Comparison of ENCODE assay signal across 8 mouse cellular contexts in the genomic region with DNA sequence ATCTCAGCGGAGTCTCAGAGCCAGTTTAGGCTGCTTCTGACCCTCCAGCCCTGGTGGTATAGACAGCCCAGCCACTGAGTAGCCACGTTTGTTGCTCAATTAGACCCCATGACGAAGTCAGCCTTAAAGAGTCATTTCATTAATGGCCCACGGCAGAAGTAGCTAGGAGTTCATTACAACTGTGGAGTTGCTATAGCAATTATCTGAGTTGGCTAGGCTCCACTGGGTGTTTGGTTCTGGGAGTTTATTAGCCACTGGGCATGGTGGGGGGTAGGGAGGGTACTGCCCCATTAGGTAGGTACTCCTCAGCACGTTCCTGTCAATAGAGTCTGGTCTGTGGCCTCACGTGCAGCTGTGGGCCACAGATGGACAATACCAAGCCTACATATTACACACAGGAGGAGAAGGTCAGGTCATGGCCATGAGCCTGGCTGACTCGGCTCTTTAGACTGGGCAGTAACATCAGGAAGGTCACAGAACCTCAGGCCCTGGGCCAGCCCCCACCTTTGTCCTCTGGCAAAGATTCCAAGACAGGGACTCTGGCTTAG.
DNase-seq lines count a peak whose midpoint lies in the region; ATAC-seq lines count a peak whose summit lies in the region.

No protein-coding gene starts in this region.

- no peak overlapping the region for H3K4me2 ChIP-seq in hindbrain, embryonic 15.5 days
- no peak overlapping the region for H3K4me2 ChIP-seq in hindbrain, embryonic 11.5 days (replicated peaks; ENCODE audit: low read depth, low read length)
- no peak overlapping the region for H3K4me2 ChIP-seq in heart, embryonic 14.5 days (ENCODE audit: low read length)
- H3K4me2 ChIP-seq in stomach, embryonic 15.5 days = no peak overlapping the region

- H3K4me1 ChIP-seq in hindbrain, embryonic 15.5 days (replicated peaks) = peaks cover 14% of the 10 kb centered on the region; the same call in 1 of the 2 replicates
- no peaks in the 10 kb centered on the region for H3K4me1 ChIP-seq in hindbrain, embryonic 11.5 days (replicated peaks; ENCODE audit: control insufficient read depth, insufficient read depth, low read length)
- peaks cover 13 to 16% of the 10 kb centered on the region in 2 experiments for H3K4me1 ChIP-seq in heart, embryonic 14.5 days (ENCODE audit: control insufficient read depth in 2 of 2, insufficient read depth in 2 of 2, low read length in 2 of 2)
- H3K4me1 ChIP-seq in stomach, embryonic 15.5 days = peaks cover 6% of the 10 kb centered on the region; the same call in 1 of the 2 replicates

- WGBS in hindbrain, embryonic 15.5 days = 49% methylated on average over 7 of the region's 7 CpGs
- 73% methylated on average over 7 of the region's 7 CpGs for WGBS in hindbrain, embryonic 11.5 days
- 27% methylated on average over 7 of the region's 7 CpGs for WGBS in heart, embryonic 14.5 days
- 55% methylated on average over 7 of the region's 7 CpGs for WGBS in stomach, embryonic 15.5 days

- no peaks in the 10 kb centered on the region for H3K9me3 ChIP-seq in hindbrain, embryonic 15.5 days
- H3K9me3 ChIP-seq in hindbrain, embryonic 11.5 days (ENCODE audit: control insufficient read depth, low read length) = no peaks in the 10 kb centered on the region
- no peaks in the 10 kb centered on the region for H3K9me3 ChIP-seq in heart, embryonic 14.5 days (ENCODE audit: control insufficient read depth, low read length)
- H3K9me3 ChIP-seq in stomach, embryonic 15.5 days = no peaks in the 10 kb centered on the region

- no peaks in the 10 kb centered on the region for H3K36me3 ChIP-seq in hindbrain, embryonic 15.5 days
- no peaks in the 10 kb centered on the region for H3K36me3 ChIP-seq in hindbrain, embryonic 11.5 days (ENCODE audit: control insufficient read depth, insufficient read depth, low read length)
- H3K36me3 ChIP-seq in heart, embryonic 14.5 days (ENCODE audit: control insufficient read depth, insufficient read depth, low read length) = no peaks in the 10 kb centered on the region
- no peaks in the 10 kb centered on the region for H3K36me3 ChIP-seq in stomach, embryonic 15.5 days

- H3K27ac ChIP-seq in hindbrain, embryonic 15.5 days (replicated peaks) = no peak overlapping the region
- no peak overlapping the region for H3K27ac ChIP-seq in hindbrain, embryonic 11.5 days (ENCODE audit: low read depth, low read length)
- H3K27ac ChIP-seq in heart, embryonic 14.5 days (replicated peaks in 1 of 2; ENCODE audit: control insufficient read depth in 1 of 2, insufficient read depth in 1 of 2, low read depth in 2 of 2, low read length in 2 of 2) = peak overlapping the region; percentile 36 to 62; a peak in 3 of 4 replicates
- no peak overlapping the region; the same call in 1 of the 2 replicates for H3K27ac ChIP-seq in stomach, embryonic 15.5 days

- H3K27me3 ChIP-seq in hindbrain, embryonic 15.5 days = no peaks in the 10 kb centered on the region
- no peaks in the 10 kb centered on the region for H3K27me3 ChIP-seq in hindbrain, embryonic 11.5 days (ENCODE audit: control insufficient read depth, insufficient read depth, low read length)
- H3K27me3 ChIP-seq in heart, embryonic 14.5 days (ENCODE audit: control insufficient read depth, insufficient read depth, low read length) = no peaks in the 10 kb centered on the region
- no peaks in the 10 kb centered on the region for H3K27me3 ChIP-seq in stomach, embryonic 15.5 days (replicated peaks)

- H3K9ac ChIP-seq in hindbrain, embryonic 15.5 days = no peak overlapping the region
- no peak overlapping the region for H3K9ac ChIP-seq in hindbrain, embryonic 11.5 days (ENCODE audit: low read depth, low read length)
- peak overlapping the region; percentile 8; the same call in 1 of the 2 replicates for H3K9ac ChIP-seq in heart, embryonic 14.5 days (ENCODE audit: low read length)
- no peak overlapping the region for H3K9ac ChIP-seq in stomach, embryonic 15.5 days

- DNase-seq in hindbrain, embryonic 11.5 days (ENCODE audit: low spot score) = no peak
- DNase-seq in kidney, postnatal 14 days = peak; percentile 75
- no peak for DNase-seq in cerebellum, adult 9-10 months
- DNase-seq in left cerebral cortex, postnatal 10 days (ENCODE audit: extremely low spot score in 1 of 2, low spot score in 2 of 2) = no peak
- DNase-seq in layer of hippocampus, adult 11-12 months (ENCODE audit: low spot score) = no peak

- no peak overlapping the region for H3K4me3 ChIP-seq in hindbrain, embryonic 15.5 days
- H3K4me3 ChIP-seq in hindbrain, embryonic 11.5 days (ENCODE audit: low read depth, low read length) = no peak overlapping the region
- no peak overlapping the region for H3K4me3 ChIP-seq in heart, embryonic 14.5 days (ENCODE audit: control insufficient read depth in 1 of 2, insufficient read depth in 1 of 2, low read depth in 1 of 2, low read length in 2 of 2)
- H3K4me3 ChIP-seq in stomach, embryonic 15.5 days (replicated peaks) = no peak overlapping the region

- 0 out of 2 replicates have a peak, but pooled peaks have one; percentile 40 for ATAC-seq in hindbrain, embryonic 15.5 days (ENCODE audit: low FRiP score, low read depth)
- ATAC-seq in hindbrain, embryonic 11.5 days (ENCODE audit: low FRiP score) = no peak
- peak; percentile 25; the same call in 1 of the 2 replicates for ATAC-seq in heart, embryonic 14.5 days (ENCODE audit: insufficient number of reproducible peaks, insufficient read depth, low FRiP score, low read depth)
- ATAC-seq in stomach, embryonic 15.5 days (ENCODE audit: insufficient read depth, low FRiP score, low read depth) = peak; percentile 56; the same call in 1 of the 2 replicates

- intact Hi-C loops in left cerebral cortex, postnatal 10 days (cut with DNase I) = no loop called here

Comparison
In these comparisons a context has a peak if more than half of its experiments do, and no peak if none do; other contexts are left out.
1. H3K27ac ChIP-seq: peak in heart, embryonic 14.5 days (2 of 2); none in hindbrain, embryonic 15.5 days (single experiment), hindbrain, embryonic 11.5 days (single experiment) and stomach, embryonic 15.5 days (single experiment).